Mouse (Mus musculus): Measurements from ENCODE around the gene Sult2a4.
"Not testable (repeated sequence)": the region's sequence is repeated elsewhere in the genome, so short reads cannot be mapped to it uniquely, and the experiment has no call there.

Sult2a4 gene

GRCm38 (mm10) chr7:13989507-13989906, at the start of gene Sult2a4:
Gene Sult2a4, minus strand, starts transcription at chr7:13989607.
- DNase-seq, result not testable (repeated sequence)

GRCm38 (mm10) chr7:14030831-14031230, 41.4 kb upstream of the Sult2a4 start:
- not testable (repeated sequence) for DNase-seq

GRCm38 (mm10) chr7:14013083-14013482, 23.7 kb upstream of the Sult2a4 start:
- no peak for DNase-seq

GRCm38 (mm10) chr7:14010686-14011085, 21.3 kb upstream of the Sult2a4 start:
- not testable (repeated sequence) for DNase-seq

Data from layer of hippocampus, adult 9-11 months (tissue).